In the genomic region with DNA sequence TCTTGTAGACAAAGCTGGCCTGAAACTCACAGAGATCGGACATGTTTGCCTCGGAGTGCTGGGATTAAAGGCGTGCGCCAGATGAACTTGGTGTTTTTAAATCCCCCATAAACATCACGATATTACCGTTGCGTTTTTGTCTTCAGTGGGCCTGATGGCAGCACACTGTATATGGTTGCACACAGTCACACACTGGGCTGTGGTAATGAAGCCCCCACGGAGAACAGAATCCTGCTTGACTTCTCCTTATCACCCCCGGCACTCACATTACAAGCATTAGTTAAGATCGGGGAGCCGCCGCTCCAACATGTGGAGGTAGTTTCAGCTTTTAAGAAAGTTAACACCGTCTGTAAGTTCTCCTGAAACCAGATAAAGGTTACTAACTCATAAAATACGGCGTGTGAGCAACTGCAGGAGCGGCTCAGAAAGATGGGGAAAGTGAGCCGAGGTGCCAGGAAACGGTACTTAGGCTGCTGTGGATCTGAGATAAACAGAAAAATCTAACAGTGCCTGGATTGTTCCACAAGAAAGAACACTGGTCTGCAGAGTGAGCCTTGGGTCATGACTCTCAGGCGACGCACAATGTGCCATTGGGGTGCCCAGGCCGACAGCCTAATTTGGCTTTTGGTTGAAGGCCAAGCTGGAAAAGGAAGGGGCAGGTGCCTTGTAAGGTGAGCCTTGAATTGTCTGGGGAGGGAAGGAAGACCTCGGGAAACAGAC, we compare ENCODE assay signal across 10 mouse cellular contexts.
A peak's percentile ranks its signal among the peaks of the same experiment; 100 is the strongest.
DNase-seq lines count a peak whose midpoint lies in the region; ATAC-seq lines count a peak whose summit lies in the region.
"Had no signal": no experiment of that assay in that cellular context is flagged by ENCODE, and none has a peak within 500 bp of the region (broad histone marks: within the 10 kb centered on the region; RNA-seq: fewer than 3 reads in every experiment).

No protein-coding gene starts in this region.

- H3K36me3 ChIP-seq in heart, embryonic 10.5 days: no peaks in the 10 kb centered on the region
- H3K36me3 ChIP-seq in kidney, embryonic 15.5 days: no peaks in the 10 kb centered on the region
- H3K36me3 ChIP-seq in embryonic facial prominence, embryonic 15.5 days: no peaks in the 10 kb centered on the region
- H3K36me3 ChIP-seq: midbrain, embryonic 13.5 days; neural tube, embryonic 15.5 days had no signal

- peak overlapping the region; percentile 45 for H3K4me2 ChIP-seq in kidney, embryonic 15.5 days
- H3K4me2 ChIP-seq in embryonic facial prominence, embryonic 15.5 days (replicated peaks): peak overlapping the region; percentile 16; the same call in 1 of the 2 replicates
- H3K4me2 ChIP-seq: midbrain, embryonic 13.5 days; neural tube, embryonic 15.5 days had no signal

- no peaks in the 10 kb centered on the region for H3K9me3 ChIP-seq in heart, embryonic 10.5 days
- H3K9me3 ChIP-seq in kidney, embryonic 15.5 days (replicated peaks): no peaks in the 10 kb centered on the region
- H3K9me3 ChIP-seq in embryonic facial prominence, embryonic 15.5 days (replicated peaks): no peaks in the 10 kb centered on the region
- H3K9me3 ChIP-seq: midbrain, embryonic 13.5 days; neural tube, embryonic 15.5 days had no signal

- no peak overlapping the region for H3K9ac ChIP-seq in kidney, embryonic 15.5 days
- no peak overlapping the region for H3K9ac ChIP-seq in embryonic facial prominence, embryonic 15.5 days
- H3K9ac ChIP-seq: midbrain, embryonic 13.5 days; neural tube, embryonic 15.5 days had no signal

- WGBS in heart, embryonic 10.5 days: 45% methylated on average over 22 of the region's 22 CpGs
- 54% methylated on average over 22 of the region's 22 CpGs for WGBS in kidney, embryonic 15.5 days
- WGBS in embryonic facial prominence, embryonic 15.5 days: 38% methylated on average over 22 of the region's 22 CpGs

- H3K27me3 ChIP-seq in heart, embryonic 10.5 days (ENCODE audit: insufficient read depth, poor library complexity, severe bottlenecking): no peaks in the 10 kb centered on the region
- H3K27me3 ChIP-seq in kidney, embryonic 15.5 days: no peaks in the 10 kb centered on the region
- no peaks in the 10 kb centered on the region for H3K27me3 ChIP-seq in embryonic facial prominence, embryonic 15.5 days
- H3K27me3 ChIP-seq: midbrain, embryonic 13.5 days; neural tube, embryonic 15.5 days had no signal

- H3K27ac ChIP-seq in heart, embryonic 10.5 days: peak overlapping the region; percentile 52; the same call in 1 of the 2 replicates
- no peak overlapping the region for H3K27ac ChIP-seq in kidney, embryonic 15.5 days
- H3K27ac ChIP-seq in embryonic facial prominence, embryonic 15.5 days (replicated peaks): no peak overlapping the region
- H3K27ac ChIP-seq: midbrain, embryonic 13.5 days; neural tube, embryonic 15.5 days had no signal

- ATAC-seq in kidney, embryonic 15.5 days (replicated peaks; ENCODE audit: low FRiP score): no peak
- no peak for ATAC-seq in embryonic facial prominence, embryonic 15.5 days (ENCODE audit: insufficient number of reproducible peaks, low FRiP score, low TSS enrichment, low read depth)
- ATAC-seq: midbrain, embryonic 13.5 days had no signal

- H3K4me3 ChIP-seq in heart, embryonic 10.5 days: peak overlapping the region; percentile 6; the same call in 1 of the 2 replicates
- 0 out of 2 replicates have a peak overlapping the region, but pooled peaks have one; percentile 6 for H3K4me3 ChIP-seq in kidney, embryonic 15.5 days (replicated peaks)
- H3K4me3 ChIP-seq in embryonic facial prominence, embryonic 15.5 days (replicated peaks): no peak overlapping the region
- H3K4me3 ChIP-seq: midbrain, embryonic 13.5 days; neural tube, embryonic 15.5 days had no signal

- H3K4me1 ChIP-seq in heart, embryonic 10.5 days: peaks cover 17% of the 10 kb centered on the region
- H3K4me1 ChIP-seq in kidney, embryonic 15.5 days: peaks cover 5% of the 10 kb centered on the region; the same call in 1 of the 2 replicates
- no peaks in the 10 kb centered on the region for H3K4me1 ChIP-seq in embryonic facial prominence, embryonic 15.5 days
- H3K4me1 ChIP-seq: midbrain, embryonic 13.5 days had no signal

- intact Hi-C loops in heart, postnatal 36 days (cut with DNase I): no loop called here

- no peak for DNase-seq in heart, embryonic 10.5 days (ENCODE audit: low spot score)
- no peak for DNase-seq in heart, postnatal 36 days
- DNase-seq in kidney, adult 8-10 months: no peak
- DNase-seq in R1 (ENCODE audit: low read depth, low spot score): peak; percentile 9
- DNase-seq in urinary bladder, adult 2 months (ENCODE audit: low spot score): no peak
- no peak for DNase-seq in frontal cortex, postnatal 14 days (ENCODE audit: low spot score in 2 of 2)
